Comparison of ENCODE assay signal across 11 mouse cellular contexts in genomic region chr6:85836827-85837226, GRCm38 (mm10). TPM values are rescaled to one million over a fixed set of nuclear protein-coding genes. Genes with fewer than 3 reads are reported as not detected.
DNase-seq lines count a peak whose midpoint lies in the region; ATAC-seq and TF ChIP-seq lines count a peak whose summit lies in the region.
"Not testable (repeated sequence)": the region's sequence is repeated elsewhere in the genome, so short reads cannot be mapped to it uniquely, and the experiment has no call there.
"Had no signal": no experiment of that assay in that cellular context is flagged by ENCODE, and none has a peak within 500 bp of the region (broad histone marks: within the 10 kb centered on the region; RNA-seq: fewer than 3 reads in every experiment).

No protein-coding gene starts in this region.

- H3K36me3 ChIP-seq in MEL (ENCODE audit: control insufficient read depth in 1 of 2, insufficient read depth in 2 of 2, low read length in 2 of 2); midbrain, embryonic 14.5 days (ENCODE audit: control insufficient read depth, insufficient read depth, low read length); testis, adult 2 months (ENCODE audit: control insufficient read depth, insufficient read depth, low read length): not testable (repeated sequence)

- H3K4me3 ChIP-seq in MEL (ENCODE audit: control insufficient read depth in 1 of 2, insufficient read depth in 1 of 2, low read depth in 2 of 2, low read length in 2 of 2); midbrain, embryonic 14.5 days (replicated peaks; ENCODE audit: low read depth, low read length); testis, adult 2 months (ENCODE audit: control insufficient read depth, low read depth, low read length): not testable (repeated sequence)

- not testable (repeated sequence) for H3K79me2 ChIP-seq in MEL (ENCODE audit: control insufficient read depth, insufficient read depth, low read length, poor library complexity)

- TF ChIP-seq EP300 in MEL (IDR thresholded peaks at IDR 0.05; ENCODE audit: low read depth in 1 of 2, low read length in 2 of 2), result not testable (repeated sequence)

- H3K4me2 ChIP-seq in midbrain, embryonic 14.5 days (ENCODE audit: low read length), result not testable (repeated sequence)

- H3K27ac ChIP-seq in MEL (ENCODE audit: control insufficient read depth, low read depth, low read length); midbrain, embryonic 14.5 days (replicated peaks; ENCODE audit: low read depth, low read length); testis, adult 2 months (ENCODE audit: control insufficient read depth, insufficient read depth, low read depth, low read length): not testable (repeated sequence)

- not testable (repeated sequence) for H3K9me3 ChIP-seq in MEL (replicated peaks; ENCODE audit: insufficient read depth, low read length); midbrain, embryonic 14.5 days (ENCODE audit: control insufficient read depth, low read length)

- DNase-seq in MEL (ENCODE audit: low read depth, low spot score) (peak; percentile 24), liver (peak; percentile 30)
- peak; percentile 35 to 50 for DNase-seq in cerebellum, adult 18-20 months
- DNase-seq in frontal cortex, postnatal 25 days (ENCODE audit: low spot score in 2 of 2), result peak; percentile 31 to 36
- peak; percentile 69 to 78 for DNase-seq in heart, postnatal 14 days
- peak; percentile 75 to 76 for DNase-seq in kidney, postnatal 4 days
- peak; percentile 28 for DNase-seq in midbrain, embryonic 14.5 days

- 18% methylated on average over 9 of the region's 9 CpGs for WGBS in midbrain, embryonic 14.5 days

- not testable (repeated sequence) for H3K4me1 ChIP-seq in MEL (ENCODE audit: control insufficient read depth in 1 of 2, insufficient read depth in 2 of 2, low read length in 2 of 2); midbrain, embryonic 14.5 days (ENCODE audit: control insufficient read depth, insufficient read depth, low read length); testis, adult 2 months (ENCODE audit: control insufficient read depth, insufficient read depth, low read length)

- peak; percentile 12 to 28 (median 26); a peak in 4 of 6 replicates for TF ChIP-seq CTCF in MEL (IDR thresholded peaks at IDR 0.05 in 2 of 3, conservative IDR thresholded peaks at IDR 0.05 in 1 of 3; ENCODE audit: control insufficient read depth in 1 of 3, insufficient read depth in 1 of 3, low read depth in 2 of 3, low read length in 3 of 3, poor library complexity in 1 of 3, severe bottlenecking in 1 of 3)
- 0 out of 2 replicates have a peak, but pooled peaks have one; percentile 11 for TF ChIP-seq CTCF in testis, adult 2 months (IDR thresholded peaks at IDR 0.05; ENCODE audit: control insufficient read depth, insufficient read depth, insufficient replicate concordance, low read depth, low read length)

- TF ChIP-seq RAD21 in MEL (IDR thresholded peaks at IDR 0.05; ENCODE audit: low read depth, low read length), result peak; percentile 29

- not testable (repeated sequence) for TF ChIP-seq POLR2A in MEL (IDR thresholded peaks at IDR 0.05; ENCODE audit: control insufficient read depth in 1 of 2, insufficient read depth in 1 of 2, low read depth in 1 of 2, low read length in 2 of 2, poor library complexity in 1 of 2); testis, adult 2 months (IDR thresholded peaks at IDR 0.05; ENCODE audit: control insufficient read depth, low read depth, low read length)

- intact Hi-C loops in heart, postnatal 14 days (cut with DNase I), result loop anchor here (5.0 kb wide), 2 partner anchors 55 to 170 kb away; no protein-coding TSS in a partner anchor

- not testable (repeated sequence) for H3K27me3 ChIP-seq in MEL (ENCODE audit: control insufficient read depth in 1 of 2, insufficient read depth in 2 of 2, low read length in 2 of 2); midbrain, embryonic 14.5 days (ENCODE audit: control insufficient read depth, insufficient read depth, low read length); testis, adult 2 months (ENCODE audit: control insufficient read depth, insufficient read depth, low read length)

- not testable (repeated sequence) for ATAC-seq in midbrain, embryonic 14.5 days (ENCODE audit: low FRiP score, low TSS enrichment)

- H3K9ac ChIP-seq in MEL (ENCODE audit: control insufficient read depth, low read depth, low read length, poor library complexity, severe bottlenecking); midbrain, embryonic 14.5 days (replicated peaks; ENCODE audit: low read length): not testable (repeated sequence)

TF ChIP-seq in MEL, 35 proteins besides CTCF, POLR2A, EP300 and RAD21:
- peak; percentile 10; the same call in 1 of the 2 replicates for TF ChIP-seq SMC3 (IDR thresholded peaks at IDR 0.05; ENCODE audit: low read depth, low read length)

RNA-seq across cellular contexts. Expression of gene Nat8, which starts 4.9 kb away (rescaled TPM):
- total RNA-seq in MEL (2012; rRNA removed), result not detected in 2 replicates
- polyA plus RNA-seq in MEL (2012; ENCODE audit: insufficient read depth in 1 of 2, insufficient read length in 2 of 2, low read depth in 1 of 2, low replicate concordance in 2 of 2, missing spikeins in 1 of 2), result under 1 TPM in 1 of 2 experiments, not detected in 1; 0.10 TPM
- not detected for total RNA-seq in heart, postnatal 14 days (2021)
- polyA plus RNA-seq in midbrain, embryonic 14.5 days (2014; fragmentation: Nextera tagmentation; extraction: Ambion mirVana), result not detected in 2 replicates
- 10.4 and 10.7 TPM in 2 replicates for polyA plus RNA-seq in testis, adult 2 months (2012; rRNA removed)
- total RNA-seq: megakaryocyte, adult 5-6 weeks had no signal
- polyA plus RNA-seq: forebrain, embryonic 14.5 days; hindbrain, embryonic 15.5 days had no signal

RNA-seq across cellular contexts. Expression of gene Nat8f5, which starts 16.1 kb away (rescaled TPM):
- total RNA-seq in MEL (2012; rRNA removed), result not detected in 2 replicates
- polyA plus RNA-seq in MEL (2012; ENCODE audit: insufficient read depth in 1 of 2, insufficient read length in 2 of 2, low read depth in 1 of 2, low replicate concordance in 2 of 2, missing spikeins in 1 of 2), result not detected
- not detected for total RNA-seq in heart, postnatal 14 days (2021)
- 0.30 TPM in 1 of 2 replicates, not detected in the other for polyA plus RNA-seq in midbrain, embryonic 14.5 days (2014; fragmentation: Nextera tagmentation; extraction: Ambion mirVana)
- polyA plus RNA-seq in testis, adult 2 months (2012; rRNA removed), result 1.3 and 2.9 TPM in 2 replicates
- total RNA-seq: megakaryocyte, adult 5-6 weeks had no signal
- polyA plus RNA-seq: forebrain, embryonic 14.5 days had no signal

RNA-seq across cellular contexts. Expression of gene Nat8f6, which starts 16.1 kb away (rescaled TPM):
- not detected in 2 replicates for total RNA-seq in MEL (2012; rRNA removed)
- not detected for polyA plus RNA-seq in MEL (2012; ENCODE audit: insufficient read depth in 1 of 2, insufficient read length in 2 of 2, low read depth in 1 of 2, low replicate concordance in 2 of 2, missing spikeins in 1 of 2)
- total RNA-seq in heart, postnatal 14 days (2021), result not detected
- polyA plus RNA-seq in midbrain, embryonic 14.5 days (2014; fragmentation: Nextera tagmentation; extraction: Ambion mirVana), result not detected in 2 replicates
- polyA plus RNA-seq in testis, adult 2 months (2012; rRNA removed), result 0.23 and 0.41 TPM in 2 replicates
- total RNA-seq: megakaryocyte, adult 5-6 weeks had no signal
- polyA plus RNA-seq: forebrain, embryonic 14.5 days; hindbrain, embryonic 15.5 days had no signal

RNA-seq across cellular contexts. Expression of gene Nat8f2, which starts 32.1 kb away (rescaled TPM):
- 0.03 and 0.12 TPM in 2 replicates for total RNA-seq in MEL (2012; rRNA removed)
- polyA plus RNA-seq in MEL (2012; ENCODE audit: insufficient read depth in 1 of 2, insufficient read length in 2 of 2, low read depth in 1 of 2, low replicate concordance in 2 of 2, missing spikeins in 1 of 2), result under 1 TPM in 1 of 2 experiments, not detected in 1; 0.06 TPM
- not detected for total RNA-seq in heart, postnatal 14 days (2021)
- polyA plus RNA-seq in midbrain, embryonic 14.5 days (2014; fragmentation: Nextera tagmentation; extraction: Ambion mirVana), result not detected in 2 replicates
- polyA plus RNA-seq in testis, adult 2 months (2012; rRNA removed), result 0.22 and 0.23 TPM in 2 replicates
- total RNA-seq: megakaryocyte, adult 5-6 weeks had no signal
- polyA plus RNA-seq: forebrain, embryonic 14.5 days; hindbrain, embryonic 15.5 days had no signal

Comparison
In these comparisons a context has a peak if more than half of its experiments do, and no peak if none do; other contexts are left out.
1. DNase-seq: peak in every context shown above with its lines; median percentile 76 in kidney, postnatal 4 days; 74 in heart, postnatal 14 days; 42 in cerebellum, adult 18-20 months; 34 in frontal cortex, postnatal 25 days; 30 in liver; 28 in midbrain, embryonic 14.5 days; 24 in MEL.
2. RNA of gene Nat8, which starts 4.9 kb away (polyA plus RNA-seq): 10.4 to 10.7 TPM in testis, adult 2 months; 0.10 TPM in MEL and not detected in midbrain, embryonic 14.5 days; every median in the first group is over 10 times any median in the second.